Mouse (Mus musculus): ENCODE results near the gene Fkbp8.

DNA sequence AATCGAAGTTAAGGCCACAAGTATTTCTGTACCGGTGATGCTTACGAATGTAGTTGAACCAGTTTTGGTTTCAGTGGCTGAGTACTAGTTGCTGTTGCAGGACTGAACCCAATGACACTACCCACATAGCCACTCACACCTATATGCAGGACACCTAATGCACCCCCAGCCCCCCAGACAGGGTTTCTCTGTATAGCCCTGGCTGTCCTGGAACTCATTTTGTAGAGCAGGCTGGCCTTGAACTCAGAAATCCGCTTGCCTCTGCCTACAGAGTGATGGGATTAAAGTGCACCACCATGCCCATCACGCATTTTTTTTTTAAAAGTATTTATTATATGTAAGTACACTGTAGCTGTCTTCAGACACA, 20.5 kb upstream of the Fkbp8 start:
- no peak for TF ChIP-seq CTCF (IDR thresholded peaks at IDR 0.05; ENCODE audit: control insufficient read depth, insufficient read depth, insufficient read length)
- no peak for TF ChIP-seq USF1 (IDR thresholded peaks at IDR 0.05; ENCODE audit: low read depth)
- no peak for TF ChIP-seq MAX (IDR thresholded peaks at IDR 0.05)
- TF ChIP-seq CEBPB (IDR thresholded peaks at IDR 0.05; ENCODE audit: low read depth) = no peak
